Mouse (Mus musculus) lung, postnatal 0 days (tissue): ENCODE data around the gene Abcc2. TPM values are rescaled to one million over a fixed set of nuclear protein-coding genes. Genes with fewer than 3 reads are reported as not detected.

Experiments
- ATAC-seq: fragments of 200-750 bp; cut with Nextera tagmentation; 2 replicates; pipeline ENCODE4 v1.8.0; 2017; ENCODE audit warnings: moderate library complexity
- DNase-seq: peaks from one replicate; pipeline ENCODE4 v3.0.0-alpha.2; 2016; ENCODE audit warnings: low spot score
- H3K27ac ChIP-seq: fragments of 300-500 bp; sonication (generic); 2 replicates; pipeline ENCODE4 v1.5.1; 2014; ENCODE audit warnings: antibody characterized with exemption, mild to moderate bottlenecking, low read length, mixed read lengths
- H3K27me3 ChIP-seq: fragments of 300-500 bp; sonication (generic); replicated peaks from 2 replicates; pipeline ENCODE4 v1.6.1; 2014; ENCODE audit warnings: low read length, mixed read lengths; ENCODE audit not compliant: insufficient read depth
- H3K36me3 ChIP-seq: fragments of 300-500 bp; sonication (generic); 2 replicates; pipeline ENCODE4 v1.6.1; 2014; ENCODE audit warnings: low read length, mixed read lengths; ENCODE audit not compliant: insufficient read depth
- H3K4me1 ChIP-seq: fragments of 300-500 bp; sonication (generic); 2 replicates; pipeline ENCODE4 v1.6.1; 2014; ENCODE audit warnings: antibody characterized with exemption, low read depth, low read length, mixed read lengths; ENCODE audit not compliant: insufficient read depth
- H3K4me2 ChIP-seq: fragments of 300-500 bp; sonication (generic); replicated peaks from 2 replicates; pipeline ENCODE4 v1.6.1; 2014; ENCODE audit warnings: low read depth, mild to moderate bottlenecking, low read length, moderate library complexity, mixed read lengths
- H3K4me3 ChIP-seq: fragments of 300-500 bp; sonication (generic); 2 replicates; pipeline ENCODE4 v1.5.1; 2014; ENCODE audit warnings: low read depth, low read length
- H3K9ac ChIP-seq: fragments of 300-500 bp; sonication (generic); replicated peaks from 2 replicates; pipeline ENCODE4 v1.6.1; 2014; ENCODE audit warnings: low read depth, mild to moderate bottlenecking
- H3K9me3 ChIP-seq: fragments of 300-500 bp; sonication (generic); 2 replicates; pipeline ENCODE4 v1.6.1; 2016; ENCODE audit warnings: low read length, mixed read lengths
- CTCF ChIP-seq: IDR thresholded peaks from 2 replicates; pipeline ENCODE4 v1.5.1; 2016; ENCODE audit warnings: antibody characterized with exemption, mild to moderate bottlenecking
- EP300 ChIP-seq: IDR thresholded peaks from 2 replicates; pipeline ENCODE4 v1.6.1; 2016; ENCODE audit warnings: antibody characterized with exemption, mild to moderate bottlenecking, control low read depth
- WGBS: fragments of 180-500 bp; shearing (Covaris S2); extraction: QIAGEN DNeasy Blood & Tissue Kit; methylation state at CpG from one replicate; pipeline ENCODE4 v1.1.7; 2014; 5-methylcytosine and 5-hydroxymethylcytosine counted together
- polyA plus RNA-seq: library from polyadenylated mRNA; unstranded; fragments of >200 nt; fragmentation: Nextera tagmentation; extraction: Ambion mirVana; gene quantifications from 2 replicates; pipeline ENCODE4 v1.2.1, GENCODE M21; 2015

The Abcc2 gene
- polyA plus RNA-seq, 1 experiment from 2014 or later = 0.02 TPM

DNA sequence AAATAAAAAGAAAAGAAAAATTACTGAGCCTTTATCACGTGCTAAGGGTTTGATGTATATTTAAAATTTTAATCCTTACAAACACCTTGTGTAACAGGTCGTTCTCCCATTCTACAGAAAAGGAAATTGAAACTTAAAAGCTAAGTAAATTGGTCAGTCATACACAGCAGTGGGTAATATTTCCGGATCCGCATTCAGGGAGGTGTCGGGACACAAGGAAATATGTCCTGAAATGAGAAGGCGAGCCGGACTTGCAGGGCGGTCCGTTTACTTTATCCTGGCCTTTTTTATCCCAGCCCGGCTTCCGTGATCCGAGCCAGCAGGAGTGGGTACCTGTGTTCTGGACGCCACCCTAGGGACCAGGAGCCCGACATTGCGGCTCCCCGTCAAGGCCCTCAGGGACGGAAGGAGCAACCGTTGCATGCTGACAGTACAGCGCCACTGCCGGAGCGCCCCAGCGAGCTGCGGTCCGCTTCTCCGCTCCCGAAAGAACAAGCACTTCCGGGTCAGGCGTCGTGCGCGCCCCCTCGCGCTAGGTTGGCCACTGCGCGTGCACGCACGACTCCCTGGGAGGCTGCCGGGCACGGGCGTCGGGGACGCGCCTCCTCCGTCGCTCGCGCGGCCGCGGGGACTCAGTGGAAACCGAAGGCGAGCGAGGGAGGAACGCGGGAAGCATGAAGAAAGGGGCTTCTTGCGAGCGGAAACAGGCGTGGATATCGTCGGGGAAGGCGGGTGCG lies 29.3 kb upstream of the Abcc2 start, which contains the start of the genes Cutc and Cox15:
Gene Cutc, plus strand, starts transcription at position 508 of the 737 bp plus-strand sequence.
Gene Cox15, minus strand, starts transcription at position 512 of the 737 bp plus-strand sequence.
- Histone ChIP-seq H3K9me3 (no peaks in the 10 kb centered on the region), H3K36me3 (0 out of 2 replicates have a peak, but pooled peaks cover 6% of the 10 kb centered on the region), H3K4me3 (peak within 1 kb of the TSS; percentile 64), H3K9ac (peak within 1 kb of the TSS; percentile 59), H3K4me1 (no peaks in the 10 kb centered on the region), H3K27ac (peak within 1 kb of the TSS; percentile 96), H3K27me3 (no peaks in the 10 kb centered on the region), H3K4me2 (peak within 1 kb of the TSS; percentile 55)
- TF ChIP-seq CTCF = peak; percentile 64
- TF ChIP-seq EP300 = no peak
- WGBS = 0% methylated on average over 57 of the region's 62 CpGs
- ATAC-seq (peak; percentile 95), DNase-seq (peak; percentile 97)

DNA sequence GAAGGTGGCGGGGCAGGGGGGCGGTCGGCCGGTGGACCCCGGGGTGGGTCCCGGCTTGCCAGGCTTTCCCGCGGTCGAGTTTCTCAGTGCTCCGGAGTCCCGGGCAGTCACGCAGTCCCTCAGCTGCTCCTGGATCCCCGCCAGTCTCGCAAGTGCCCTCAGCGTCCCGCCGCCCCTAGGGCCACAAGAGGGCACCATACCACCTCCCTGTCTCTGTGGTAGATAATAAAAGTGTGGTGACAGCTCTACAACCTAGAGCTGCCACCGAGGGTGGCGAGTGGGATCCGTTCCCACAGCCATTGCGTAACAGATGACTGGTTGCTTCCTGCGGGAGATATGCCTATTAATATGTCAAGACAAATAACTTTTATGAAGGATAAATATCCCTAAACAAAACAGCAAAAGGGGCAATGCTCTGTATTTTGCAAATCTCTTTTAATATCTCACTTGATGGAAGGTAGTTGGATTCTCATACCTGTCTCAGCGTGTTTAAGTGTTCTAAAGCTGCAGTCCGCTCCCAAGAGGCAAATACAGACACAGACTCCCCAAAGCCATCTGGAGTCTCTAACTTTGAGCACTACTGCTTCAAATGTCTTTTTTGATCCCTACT lies 28.7 kb upstream of the Abcc2 start:
- Histone ChIP-seq H3K9me3 (no peaks in the 10 kb centered on the region), H3K4me2 (peak overlapping the region; percentile 55), H3K27ac (peak overlapping the region; percentile 96), H3K36me3 (no peaks in the 10 kb centered on the region), H3K4me1 (no peaks in the 10 kb centered on the region), H3K9ac (peak overlapping the region; percentile 59), H3K27me3 (no peaks in the 10 kb centered on the region), H3K4me3 (peak overlapping the region; percentile 64)
- DNase-seq (peak; percentile 92), ATAC-seq (peak; percentile 88)
- TF ChIP-seq EP300 (peak; percentile 16), CTCF (peak; percentile 86)
- 2% methylated on average over 14 of the region's 24 CpGs for WGBS

DNA sequence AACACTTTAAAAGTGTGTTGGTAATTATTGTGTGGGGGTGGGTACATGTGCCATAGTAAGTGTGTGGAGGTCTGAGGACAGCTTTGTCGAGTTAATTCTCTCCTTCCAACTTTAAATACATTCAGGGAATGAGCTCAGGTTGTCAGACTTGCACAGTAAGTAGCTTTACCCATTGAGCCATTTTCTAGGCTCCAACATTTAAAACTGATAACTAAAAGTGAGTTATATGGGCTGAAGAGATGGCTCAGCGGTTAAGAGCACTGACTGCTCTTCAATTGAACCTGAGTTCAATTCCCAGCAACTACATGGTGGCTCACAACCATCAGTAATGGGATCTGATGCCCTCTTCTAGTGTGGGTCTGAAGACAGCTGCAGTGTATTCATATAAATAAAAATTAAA lies 27.8 kb upstream of the Abcc2 start:
- H3K27ac ChIP-seq = no peak overlapping the region
- 66% methylated on average over 2 of the region's 2 CpGs for WGBS
- no peak for DNase-seq
- no peak overlapping the region for H3K9ac ChIP-seq
- H3K4me1 ChIP-seq = no peaks in the 10 kb centered on the region
- no peak for ATAC-seq
- no peaks in the 10 kb centered on the region for H3K27me3 ChIP-seq
- no peak overlapping the region for H3K4me3 ChIP-seq
- TF ChIP-seq EP300 (no peak), CTCF (no peak)
- H3K4me2 ChIP-seq = no peak overlapping the region
- H3K36me3 ChIP-seq = no peaks in the 10 kb centered on the region
- no peaks in the 10 kb centered on the region for H3K9me3 ChIP-seq

DNA sequence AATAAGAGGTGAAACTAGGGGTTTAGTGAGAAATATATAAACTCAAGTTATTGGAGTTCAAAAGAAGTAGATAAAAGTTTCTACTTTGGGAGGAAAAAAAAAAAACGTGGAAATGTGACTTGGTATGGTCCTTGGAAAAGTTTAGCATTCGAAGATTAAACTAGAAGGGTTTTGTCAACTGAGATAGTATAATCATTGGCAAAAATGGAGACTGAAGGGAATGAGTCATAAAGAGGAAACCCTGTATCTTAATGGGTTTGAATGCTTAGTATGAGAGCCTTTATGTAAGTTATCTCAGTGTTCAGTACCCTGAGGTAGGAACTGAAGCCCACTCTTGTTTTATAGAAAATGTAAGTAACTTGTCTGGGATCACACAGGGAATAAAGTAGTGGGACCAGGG lies 27.1 kb upstream of the Abcc2 start:
- TF ChIP-seq CTCF (no peak), EP300 (no peak)
- Histone ChIP-seq H3K4me3 (no peak overlapping the region), H3K27ac (no peak overlapping the region), H3K4me1 (no peaks in the 10 kb centered on the region), H3K9ac (no peak overlapping the region), H3K9me3 (no peaks in the 10 kb centered on the region), H3K36me3 (no peaks in the 10 kb centered on the region), H3K4me2 (no peak overlapping the region), H3K27me3 (no peaks in the 10 kb centered on the region)
- ATAC-seq (no peak), DNase-seq (no peak)
- WGBS = 49% methylated on average over 2 of the region's 2 CpGs

DNA sequence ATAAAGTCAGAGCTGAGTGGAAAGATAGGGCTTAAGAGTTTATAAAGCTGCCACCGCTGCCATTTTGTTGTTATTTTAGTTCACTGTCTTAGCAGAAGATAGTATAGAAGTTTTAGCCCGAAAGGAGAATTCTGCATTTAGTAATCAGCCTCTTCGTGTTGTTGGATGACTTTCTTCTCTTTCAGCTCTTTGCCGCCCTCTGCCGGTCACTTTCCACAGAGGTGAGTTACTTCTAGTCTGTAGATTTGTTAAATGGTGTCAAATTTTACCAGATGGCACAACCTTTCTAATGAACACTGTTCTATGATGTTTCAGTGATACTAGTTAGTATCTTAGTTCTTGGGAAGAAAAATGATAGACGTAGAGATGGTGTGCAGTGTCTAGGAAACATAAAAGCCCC lies 21.5 kb upstream of the Abcc2 start:
- no peak overlapping the region for H3K9ac ChIP-seq
- H3K9me3 ChIP-seq = no peaks in the 10 kb centered on the region
- no peaks in the 10 kb centered on the region for H3K4me1 ChIP-seq
- no peak overlapping the region for H3K27ac ChIP-seq
- no peaks in the 10 kb centered on the region for H3K27me3 ChIP-seq
- TF ChIP-seq CTCF (peak; percentile 83), EP300 (no peak)
- DNase-seq = peak; percentile 75
- H3K4me3 ChIP-seq = no peak overlapping the region
- ATAC-seq = no peak
- H3K4me2 ChIP-seq = no peak overlapping the region
- H3K36me3 ChIP-seq = no peaks in the 10 kb centered on the region
- 16% methylated on average over 6 of the region's 6 CpGs for WGBS

DNA sequence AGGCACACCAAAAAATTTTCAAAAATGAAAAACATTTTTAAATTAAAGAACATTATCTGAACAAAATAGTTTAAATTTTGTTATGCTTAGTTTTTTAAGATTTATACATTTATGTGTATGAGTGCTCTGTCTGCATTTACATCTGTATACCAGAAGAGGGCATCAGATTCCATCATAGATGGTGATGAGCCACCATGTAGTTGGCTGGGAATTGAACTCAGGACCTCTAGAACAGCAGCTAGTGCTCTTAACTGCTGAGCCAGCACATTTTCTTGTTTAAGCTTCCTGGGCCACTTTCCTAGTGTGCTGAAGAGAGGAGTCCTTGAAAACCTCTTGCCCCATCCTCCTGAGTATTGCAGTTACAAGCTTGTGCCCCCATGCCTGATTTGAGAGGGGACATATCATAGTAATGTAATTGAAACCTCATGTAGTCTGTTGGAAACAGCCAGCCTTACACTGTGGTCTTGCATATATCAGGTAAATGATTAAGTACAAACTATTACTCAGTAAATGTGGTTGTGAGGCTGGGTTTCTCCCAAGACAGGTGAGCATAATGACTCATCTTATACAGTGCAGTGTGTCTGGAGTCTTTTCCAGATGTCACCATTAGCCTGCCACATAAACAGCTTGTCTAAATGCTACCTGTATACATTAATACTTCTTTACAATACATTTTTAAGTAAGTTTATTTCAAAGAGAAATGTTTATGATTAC lies 20.3 kb upstream of the Abcc2 start:
- H3K4me2 ChIP-seq = no peak overlapping the region
- TF ChIP-seq CTCF (peak; percentile 27; the same call in 1 of the 2 replicates), EP300 (no peak)
- no peaks in the 10 kb centered on the region for H3K4me1 ChIP-seq
- H3K27me3 ChIP-seq = no peaks in the 10 kb centered on the region
- H3K9ac ChIP-seq = no peak overlapping the region
- H3K4me3 ChIP-seq = no peak overlapping the region
- DNase-seq = no peak
- no peak for ATAC-seq
- H3K36me3 ChIP-seq = no peaks in the 10 kb centered on the region
- no peak overlapping the region for H3K27ac ChIP-seq
- no peaks in the 10 kb centered on the region for H3K9me3 ChIP-seq
